Comparison of ENCODE assay signal across 8 mouse cellular contexts in the genomic region with DNA sequence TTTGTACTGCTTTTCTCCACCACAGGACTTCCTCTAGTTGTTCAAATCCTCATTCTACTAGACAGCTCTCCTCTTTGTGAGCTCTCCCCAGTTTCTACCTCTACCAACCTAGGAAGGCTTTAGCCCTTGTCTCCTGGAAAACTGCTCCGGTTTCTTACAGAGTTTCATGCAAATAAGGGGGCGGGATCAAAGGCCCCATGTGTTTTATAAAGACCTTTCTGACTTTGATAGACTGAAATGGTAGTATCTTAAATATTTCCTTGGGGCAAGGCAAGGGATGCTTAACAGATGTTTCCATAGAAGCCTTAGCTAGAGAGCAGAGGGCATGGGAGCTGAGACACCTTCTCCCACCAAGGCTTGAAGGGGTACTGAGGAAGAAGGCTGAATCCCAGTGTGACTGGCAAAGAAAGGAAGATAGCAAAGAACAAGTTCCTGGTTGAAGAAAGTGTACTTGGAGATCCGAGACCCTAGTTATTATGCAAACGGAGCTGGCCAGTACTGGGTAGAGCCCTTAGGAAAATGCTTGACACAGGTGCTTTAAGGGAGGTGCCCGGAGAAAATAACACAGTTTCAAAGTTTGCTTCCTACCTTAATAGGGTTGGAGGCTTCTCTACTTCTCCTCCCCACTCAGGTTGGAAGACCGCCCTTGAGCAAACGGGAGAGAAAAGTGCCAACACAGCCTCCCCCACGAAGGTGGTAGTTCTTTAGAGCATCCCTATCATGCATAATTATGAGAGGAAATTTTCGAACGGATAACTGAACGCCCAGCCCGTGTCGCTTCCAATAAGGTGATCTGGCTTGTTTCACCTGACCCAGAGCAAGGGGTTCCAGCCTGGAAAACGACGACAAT. TPM values are rescaled to one million over a fixed set of nuclear protein-coding genes. Genes with fewer than 3 reads are reported as not detected.
A peak's percentile ranks its signal among the peaks of the same experiment; 100 is the strongest.
DNase-seq lines count a peak whose midpoint lies in the region; ATAC-seq and TF ChIP-seq lines count a peak whose summit lies in the region.

A gene (plus strand): TSS at position 657 of the 850 bp plus-strand sequence.

- ATAC-seq in neural tube, embryonic 12.5 days (ENCODE audit: low FRiP score, low read depth), result no peak
- no peak for ATAC-seq in megakaryocyte-erythroid progenitor cell, adult 5-6 weeks (replicated peaks; ENCODE audit: low FRiP score, low TSS enrichment, poor library complexity, severe bottlenecking)

- 8% methylated on average over 15 of the region's 15 CpGs for WGBS in liver, adult 2 months
- WGBS in bone marrow, adult 2 months, result 7% methylated on average over 15 of the region's 15 CpGs
- 4% methylated on average over 15 of the region's 15 CpGs for WGBS in neural tube, embryonic 12.5 days

- H3K4me3 ChIP-seq in liver, adult 2 months (ENCODE audit: insufficient read depth, low read depth, low read length), result peak within 1 kb of the TSS; percentile 71
- H3K4me3 ChIP-seq in bone marrow, adult 2 months (replicated peaks; ENCODE audit: control insufficient read depth, low read depth, low read length), result peak within 1 kb of the TSS; percentile 70
- H3K4me3 ChIP-seq in neural tube, embryonic 12.5 days, result peak within 1 kb of the TSS; percentile 79

- peaks cover 6% of the 10 kb centered on the region for H3K4me1 ChIP-seq in liver, adult 2 months (ENCODE audit: control insufficient read depth, insufficient read depth, low read length)
- H3K4me1 ChIP-seq in bone marrow, adult 2 months (ENCODE audit: control insufficient read depth, insufficient read depth, low read length), result no peaks in the 10 kb centered on the region; the same call in 1 of the 2 replicates
- H3K4me1 ChIP-seq in neural tube, embryonic 12.5 days, result peaks cover 43% of the 10 kb centered on the region

- peak within 1 kb of the TSS; percentile 74 for H3K9ac ChIP-seq in liver, adult 2 months (ENCODE audit: low read depth, low read length)
- peak within 1 kb of the TSS; percentile 98 for H3K9ac ChIP-seq in neural tube, embryonic 12.5 days

- H3K79me2 ChIP-seq in liver, adult 2 months (ENCODE audit: control insufficient read depth, insufficient read depth, low read length), result no peaks in the 10 kb centered on the region

- no peaks in the 10 kb centered on the region for H3K36me3 ChIP-seq in liver, adult 2 months (ENCODE audit: control insufficient read depth, insufficient read depth, low read length)
- H3K36me3 ChIP-seq in neural tube, embryonic 12.5 days, result no peaks in the 10 kb centered on the region

- H3K9me3 ChIP-seq in neural tube, embryonic 12.5 days, result no peaks in the 10 kb centered on the region

- TF ChIP-seq POLR2A in liver, adult 2 months (IDR thresholded peaks at IDR 0.05; ENCODE audit: extremely low read depth, insufficient read depth, low read length), result no peak
- TF ChIP-seq POLR2A in bone marrow, adult 2 months (IDR thresholded peaks at IDR 0.05; ENCODE audit: borderline replicate concordance, control insufficient read depth, low read depth, low read length), result no peak

- DNase-seq in liver, adult 2 months (ENCODE audit: extremely low read depth, low read depth, low spot score), result no peak
- DNase-seq in liver, result no peak
- DNase-seq in heart, adult 8-10 months (ENCODE audit: low spot score), result no peak
- no peak for DNase-seq in layer of hippocampus, postnatal 25 days (ENCODE audit: extremely low spot score in 1 of 2, low spot score in 1 of 2)
- DNase-seq in thymus, postnatal 10 days (ENCODE audit: low spot score in 2 of 2), result no peak

- no peak for TF ChIP-seq CTCF in liver, adult 2 months (IDR thresholded peaks at IDR 0.05; ENCODE audit: low read depth, low read length)
- no peak for TF ChIP-seq CTCF in bone marrow, adult 2 months (IDR thresholded peaks at IDR 0.05; ENCODE audit: control insufficient read depth, insufficient read depth, low read length)

- H3K27me3 ChIP-seq in liver, adult 2 months (ENCODE audit: control insufficient read depth, insufficient read depth, low read length), result no peaks in the 10 kb centered on the region
- no peaks in the 10 kb centered on the region for H3K27me3 ChIP-seq in neural tube, embryonic 12.5 days (replicated peaks)

- H3K4me2 ChIP-seq in neural tube, embryonic 12.5 days (replicated peaks), result peak within 1 kb of the TSS; percentile 87

- H3K27ac ChIP-seq in liver, adult 2 months (replicated peaks; ENCODE audit: insufficient read depth, low read depth, low read length), result peak within 1 kb of the TSS; percentile 22
- H3K27ac ChIP-seq in bone marrow, adult 2 months (ENCODE audit: control insufficient read depth, insufficient read depth, low read depth, low read length, poor library complexity), result peak within 1 kb of the TSS; percentile 81
- H3K27ac ChIP-seq in neural tube, embryonic 12.5 days, result peak within 1 kb of the TSS; percentile 84

RNA-seq across cellular contexts. Expression of the gene that starts here (rescaled TPM):
- 2.5 TPM in 2 replicates for total RNA-seq in liver, adult 2 months (2014; rRNA removed)
- 1.6 and 3.3 TPM in 2 replicates for polyA plus RNA-seq in liver, adult 2 months (2012; rRNA removed)
- polyA plus RNA-seq in bone marrow, adult 2 months (2011; ENCODE audit: insufficient read depth, insufficient read length, low replicate concordance, missing spikeins), result 6.6 and 17.9 TPM in 2 replicates
- 10 to 100 TPM; 19.2 to 20.8 (median 19.9) TPM for total RNA-seq in heart, adult 8-10 months (2022)
- total RNA-seq in layer of hippocampus, postnatal 25 days (2021), result 10 to 100 TPM; 12.3 to 17.3 TPM
- polyA plus RNA-seq in neural tube, embryonic 12.5 days (2016; fragmentation: Nextera tagmentation; extraction: Ambion mirVana), result 18.0 and 18.1 TPM in 2 replicates
- total RNA-seq in megakaryocyte-erythroid progenitor cell, adult 5-6 weeks (2014; fragmentation: Nextera tagmentation), result 3.5 and 4.0 TPM in 2 replicates
- total RNA-seq in megakaryocyte-erythroid progenitor cell, adult 5-6 weeks (2017), result 0.33 and 0.88 TPM in 2 replicates

Comparison
In these comparisons a context has a peak if more than half of its experiments do, and no peak if none do; other contexts are left out.
1. H3K27ac ChIP-seq: peak in every context shown above with its lines; median percentile 84 in neural tube, embryonic 12.5 days; 81 in bone marrow, adult 2 months; 22 in liver, adult 2 months.